Mouse (Mus musculus) gastrocnemius, adult 18-20 months (tissue): ENCODE data around the gene Gm28635. TPM values are rescaled to one million over a fixed set of nuclear protein-coding genes. Genes with fewer than 3 reads are reported as not detected.
A peak's percentile ranks its signal among the peaks of the same experiment; 100 is the strongest.

ENCODE experiments used
- DNase-seq: peaks from one replicate; pipeline ENCODE4 v3.0.0; 2021; ENCODE audit warnings: low spot score
- total RNA-seq, 2 experiments: library from RNA; stranded (reverse); gene quantifications; 2 replicates each; pipeline ENCODE4 v1.2.3; 2021

Gm28635 gene
- total RNA-seq, 2 experiments from 2014 or later: 0.59 to 2.2 TPM

- DNase-seq: no peak
These were observed 40.2 kb downstream of the Gm28635 start for GRCm38 (mm10) chr2:84637452-84638165.

- peak; percentile 30 for DNase-seq
These were observed 41.6 kb downstream of the Gm28635 start for GRCm38 (mm10) chr2:84636231-84636741.

- DNase-seq: peak; percentile 84
These were observed 42.2 kb downstream of the Gm28635 start for GRCm38 (mm10) chr2:84635611-84636010.

- no peak for DNase-seq
These were observed 42.8 kb downstream of the Gm28635 start for GRCm38 (mm10) chr2:84634934-84635482.

- no peak for DNase-seq
These were observed 43.8 kb downstream of the Gm28635 start for GRCm38 (mm10) chr2:84634006-84634405.

- DNase-seq: no peak
These were observed 44.8 kb downstream of the Gm28635 start for GRCm38 (mm10) chr2:84632999-84633398.

- DNase-seq: no peak
These were observed 45.8 kb downstream of the Gm28635 start for GRCm38 (mm10) chr2:84632001-84632400.

GRCm38 (mm10) chr2:84627036-84627435, 50.8 kb downstream of the Gm28635 start:
- no peak for DNase-seq

- DNase-seq: no peak
These were observed 51.4 kb downstream of the Gm28635 start for GRCm38 (mm10) chr2:84626366-84626975.

- DNase-seq: no peak
These were observed 53.6 kb downstream of the Gm28635 start for GRCm38 (mm10) chr2:84624201-84624600.

- DNase-seq: no peak
These were observed 54.3 kb downstream of the Gm28635 start for GRCm38 (mm10) chr2:84623428-84624119.

GRCm38 (mm10) chr2:84622668-84623067, 55.2 kb downstream of the Gm28635 start:
- no peak for DNase-seq

GRCm38 (mm10) chr2:84619646-84620340, 58.0 kb downstream of the Gm28635 start:
- DNase-seq: no peak

- no peak for DNase-seq
These were observed 58.9 kb downstream of the Gm28635 start for GRCm38 (mm10) chr2:84618914-84619313.

GRCm38 (mm10) chr2:84617637-84618515, 60.0 kb downstream of the Gm28635 start:
- peak; percentile 63 for DNase-seq

- no peak for DNase-seq
These were observed 65.1 kb downstream of the Gm28635 start for GRCm38 (mm10) chr2:84612764-84613163.

GRCm38 (mm10) chr2:84607842-84608241, 70.0 kb downstream of the Gm28635 start:
- no peak for DNase-seq

- no peak for DNase-seq
These were observed 76.9 kb downstream of the Gm28635 start for GRCm38 (mm10) chr2:84600977-84601376.

GRCm38 (mm10) chr2:84599270-84599888, 78.5 kb downstream of the Gm28635 start:
- DNase-seq: no peak

- no peak for DNase-seq
These were observed 80.7 kb downstream of the Gm28635 start for GRCm38 (mm10) chr2:84597123-84597522.
